Mouse (Mus musculus) sigmoid colon, adult 10 weeks (tissue): ENCODE measurements around the gene Ube2z. TPM values are rescaled to one million over a fixed set of nuclear protein-coding genes. Genes with fewer than 3 reads are reported as not detected.

ENCODE experiments used
- polyA plus RNA-seq: library from polyadenylated mRNA; stranded (reverse); fragments of 350-450 nt; fragmentation: Illumina TruSeq; extraction: RNeasy Lipid Tissue Mini Kit (QIAGEN cat#74804); gene quantifications from one replicate; pipeline ENCODE4 v1.2.3, GENCODE M21; 2014; ENCODE audit warnings: low read depth, low replicate concordance

Gene Ube2z
- 26.5 TPM for polyA plus RNA-seq

GRCm38 (mm10) chr11:96065215-96065911 is at the start of gene Ube2z:
TSS of gene Ube2z (minus strand) at chr11:96065388.

GRCm38 (mm10) chr11:96111751-96112150 is 46.6 kb upstream of the Ube2z start, which contains the start of gene Calcoco2:
TSS of gene Calcoco2 (minus strand) at chr11:96111964.

GRCm38 (mm10) chr11:96075509-96076220 is 10.5 kb upstream of the Ube2z start, which contains the start of gene Atp5g1:
TSS of gene Atp5g1 (minus strand) at chr11:96075670.

GRCm38 (mm10) chr11:96034596-96035052 is 30.6 kb downstream of the Ube2z start, which contains the start of gene Snf8:
TSS of gene Snf8 (plus strand) at chr11:96034885.

GRCm38 (mm10) chr11:96005403-96006271 is 59.6 kb downstream of the Ube2z start, which contains the start of gene Igf2bp1:
TSS of gene Igf2bp1 (minus strand) at chr11:96005940.

Other genes with a start within 250 kb of the Ube2z start
- 0.28 TPM for gene Phospho1, start 240.9 kb downstream of the Ube2z start, polyA plus RNA-seq
- gene Gngt2, start 228.2 kb downstream of the Ube2z start, polyA plus RNA-seq, result 3.2 TPM
- gene Abi3, start 222.9 kb downstream of the Ube2z start, polyA plus RNA-seq, result 0.47 TPM
- 194 TPM for gene B4galnt2, start 150.5 kb downstream of the Ube2z start, polyA plus RNA-seq
- gene Igf2bp1, start 59.4 kb downstream of the Ube2z start, polyA plus RNA-seq, result 0.16 TPM
- gene Gip, start 40.8 kb downstream of the Ube2z start, polyA plus RNA-seq, result not detected
- gene Snf8, start 30.5 kb downstream of the Ube2z start, polyA plus RNA-seq, result 24.5 TPM
- gene Atp5g1, start 10.3 kb upstream of the Ube2z start, polyA plus RNA-seq, result 4.0 TPM
- not detected for gene Calcoco2, start 46.6 kb upstream of the Ube2z start, polyA plus RNA-seq
- gene Ttll6, start 68.4 kb upstream of the Ube2z start, polyA plus RNA-seq, result 24.0 TPM
- gene Hoxb13, start 128.9 kb upstream of the Ube2z start, polyA plus RNA-seq, result 39.6 TPM
- 92.7 TPM for gene Hoxb9, start 206.1 kb upstream of the Ube2z start, polyA plus RNA-seq
- gene Hoxb8, start 216.5 kb upstream of the Ube2z start, polyA plus RNA-seq, result 0.25 TPM
- gene Hoxb7, start 221.2 kb upstream of the Ube2z start, polyA plus RNA-seq, result 2.6 TPM
- gene Hoxb6, start 227.1 kb upstream of the Ube2z start, polyA plus RNA-seq, result 2.7 TPM
- gene Hoxb5, start 237.9 kb upstream of the Ube2z start, polyA plus RNA-seq, result 2.6 TPM